Mouse (Mus musculus) hindbrain, embryonic 11.5 days (tissue): ENCODE measurements around the gene Galnt2. TPM values are rescaled to one million over a fixed set of nuclear protein-coding genes. Genes with fewer than 3 reads are reported as not detected.

Experiments used
- ATAC-seq: fragments of 200-750 bp; cut with Nextera tagmentation; 2 replicates; pipeline ENCODE4 v1.8.0; 2017; ENCODE audit warnings: mild to moderate bottlenecking, moderate TSS enrichment, moderate library complexity; ENCODE audit not compliant: low FRiP score
- DNase-seq: peaks from one replicate; pipeline ENCODE4 v3.0.0-alpha.2; 2015; ENCODE audit warnings: low spot score
- H3K27ac ChIP-seq: fragments of 300-500 bp; sonication (generic); 2 replicates; pipeline ENCODE4 v1.5.1; 2014; ENCODE audit warnings: mild to moderate bottlenecking, low read depth, low read length
- H3K27me3 ChIP-seq: fragments of 300-500 bp; sonication (generic); 2 replicates; pipeline ENCODE4 v1.6.1; 2014; ENCODE audit warnings: mild to moderate bottlenecking, low read length, moderate library complexity, mixed read lengths; ENCODE audit not compliant: control insufficient read depth, insufficient read depth
- H3K36me3 ChIP-seq: fragments of 300-500 bp; sonication (generic); 2 replicates; pipeline ENCODE4 v1.6.1; 2014; ENCODE audit warnings: mild to moderate bottlenecking, low read length, moderate library complexity, mixed read lengths; ENCODE audit not compliant: control insufficient read depth, insufficient read depth
- H3K4me1 ChIP-seq: fragments of 300-500 bp; sonication (generic); replicated peaks from 2 replicates; pipeline ENCODE4 v1.6.1; 2014; ENCODE audit warnings: low read length, mixed read lengths; ENCODE audit not compliant: control insufficient read depth, insufficient read depth
- H3K4me2 ChIP-seq: fragments of 300-500 bp; sonication (generic); replicated peaks from 2 replicates; pipeline ENCODE4 v1.6.1; 2014; ENCODE audit warnings: mild to moderate bottlenecking, low read depth, low read length
- H3K4me3 ChIP-seq: fragments of 300-500 bp; sonication (generic); 2 replicates; pipeline ENCODE4 v1.5.1; 2014; ENCODE audit warnings: low read depth, low read length
- H3K9ac ChIP-seq: fragments of 300-500 bp; sonication (generic); 2 replicates; pipeline ENCODE4 v1.6.1; 2014; ENCODE audit warnings: low read depth, low read length
- H3K9me3 ChIP-seq: fragments of 300-500 bp; sonication (generic); 2 replicates; pipeline ENCODE4 v1.6.1; 2016; ENCODE audit warnings: low read length; ENCODE audit not compliant: control insufficient read depth
- WGBS: fragments of 180-500 bp; shearing (Covaris S2); extraction: QIAGEN DNeasy Blood & Tissue Kit; methylation state at CpG from one replicate; pipeline ENCODE4 v1.1.7; 2014; 5-methylcytosine and 5-hydroxymethylcytosine counted together
- polyA plus RNA-seq: library from polyadenylated mRNA; unstranded; fragments of >200 nt; fragmentation: Nextera tagmentation; extraction: Ambion mirVana; gene quantifications from 2 replicates; pipeline ENCODE4 v1.2.1, GENCODE M21; 2014

Galnt2 gene
- polyA plus RNA-seq, 1 experiment from 2014 or later = 47.0 TPM

DNA sequence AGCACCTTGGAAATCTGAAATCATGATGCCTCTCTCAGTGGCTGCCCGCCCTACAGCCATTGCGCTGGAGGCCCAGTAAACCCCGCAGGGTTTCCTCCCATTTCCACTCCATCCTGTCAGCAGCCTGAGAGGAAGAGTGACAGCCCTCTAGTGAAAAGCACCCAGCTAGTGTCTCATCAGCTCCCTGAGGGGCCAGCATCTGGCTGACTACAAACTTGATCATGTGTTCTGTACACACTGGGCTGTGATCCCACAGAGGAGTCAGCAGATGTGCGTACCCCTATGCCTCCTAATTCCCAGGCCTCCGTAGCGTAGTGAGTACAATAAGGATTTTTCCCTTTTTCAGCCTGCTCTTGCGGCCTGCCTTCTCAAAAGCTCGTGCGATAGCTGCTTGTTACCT lies 25.6 kb downstream of the Galnt2 start:
- Histone ChIP-seq H3K27ac (no peak overlapping the region), H3K4me3 (no peak overlapping the region), H3K4me2 (no peak overlapping the region), H3K9ac (no peak overlapping the region), H3K36me3 (no peaks in the 10 kb centered on the region), H3K27me3 (no peaks in the 10 kb centered on the region), H3K4me1 (peaks cover 10% of the 10 kb centered on the region; the same call in 1 of the 2 replicates), H3K9me3 (no peaks in the 10 kb centered on the region)
- DNase-seq (no peak), ATAC-seq (no peak)
- 86% methylated on average over 9 of the region's 9 CpGs for WGBS

DNA sequence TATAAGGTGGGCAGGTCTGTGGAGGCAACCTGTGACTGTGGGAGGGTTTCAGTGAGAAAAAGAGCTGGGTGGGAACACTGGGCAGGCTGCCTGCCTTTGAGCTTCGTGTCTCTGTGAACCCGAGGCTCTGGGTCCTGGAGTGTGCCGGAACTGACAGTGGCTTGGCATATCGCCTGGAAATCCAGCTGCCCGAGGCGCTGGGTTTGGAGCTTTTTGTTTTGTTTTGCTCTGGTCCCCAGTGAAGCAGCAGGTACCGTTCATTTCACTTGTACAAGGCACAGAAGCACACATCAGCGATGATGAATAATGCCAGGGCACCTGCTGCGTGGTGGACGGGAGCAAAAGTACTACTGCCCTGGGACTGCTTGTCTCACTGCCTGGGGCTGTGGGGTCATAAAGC lies 26.2 kb downstream of the Galnt2 start:
- Histone ChIP-seq H3K9ac (no peak overlapping the region), H3K27me3 (no peaks in the 10 kb centered on the region), H3K4me1 (peaks cover 10% of the 10 kb centered on the region; the same call in 1 of the 2 replicates), H3K4me2 (no peak overlapping the region), H3K4me3 (no peak overlapping the region), H3K27ac (no peak overlapping the region), H3K36me3 (no peaks in the 10 kb centered on the region), H3K9me3 (no peaks in the 10 kb centered on the region)
- ATAC-seq (no peak), DNase-seq (no peak)
- 84% methylated on average over 10 of the region's 10 CpGs for WGBS

DNA sequence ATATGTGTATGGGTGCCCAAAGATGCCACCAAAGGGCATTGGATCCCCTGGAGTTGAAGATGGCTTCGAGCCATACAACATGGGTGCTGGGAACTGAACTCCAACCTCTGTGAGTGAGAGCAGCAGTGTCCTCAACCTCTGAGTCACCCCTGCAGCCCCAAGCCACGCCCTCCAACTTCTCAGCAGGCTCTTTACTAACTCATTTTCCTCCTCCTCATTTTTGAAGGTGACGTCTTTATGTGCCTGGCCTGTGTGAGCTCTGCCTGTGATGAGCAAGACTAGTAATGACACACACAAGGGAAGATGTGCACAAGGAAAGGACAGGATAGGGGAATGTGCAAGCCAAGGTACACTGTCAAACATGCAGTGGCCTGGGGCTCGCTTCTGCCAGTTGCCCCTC lies 28.0 kb downstream of the Galnt2 start:
- H3K27ac ChIP-seq = no peak overlapping the region
- H3K27me3 ChIP-seq = no peaks in the 10 kb centered on the region
- H3K9ac ChIP-seq = no peak overlapping the region
- H3K4me1 ChIP-seq = peaks cover 17% of the 10 kb centered on the region
- no peaks in the 10 kb centered on the region for H3K36me3 ChIP-seq
- no peak overlapping the region for H3K4me2 ChIP-seq
- DNase-seq (no peak), ATAC-seq (no peak)
- no peaks in the 10 kb centered on the region for H3K9me3 ChIP-seq
- 89% methylated on average over 4 of the region's 4 CpGs for WGBS
- no peak overlapping the region for H3K4me3 ChIP-seq

DNA sequence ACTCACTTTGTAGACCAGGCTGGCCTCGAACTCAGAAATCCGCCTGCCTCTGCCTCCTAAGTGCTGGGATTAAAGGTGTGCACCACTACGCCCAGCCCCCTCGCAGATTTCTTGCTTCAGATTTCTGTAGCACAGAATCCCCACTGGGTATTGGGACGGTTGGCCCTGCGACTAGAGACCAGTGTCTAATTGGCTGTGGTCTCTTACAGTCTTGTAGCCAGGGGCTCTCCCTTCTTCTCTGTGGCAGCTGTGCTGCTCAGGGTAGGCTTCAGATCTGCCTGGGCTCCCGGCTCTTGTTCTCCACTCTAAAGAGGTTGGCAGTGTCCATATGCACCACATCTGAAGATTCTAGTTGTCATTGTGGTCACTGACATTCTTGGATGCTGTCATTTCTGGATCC lies 28.7 kb downstream of the Galnt2 start:
- Histone ChIP-seq H3K4me3 (no peak overlapping the region), H3K9ac (no peak overlapping the region), H3K27ac (no peak overlapping the region), H3K4me2 (no peak overlapping the region), H3K9me3 (no peaks in the 10 kb centered on the region), H3K4me1 (peaks cover 17% of the 10 kb centered on the region), H3K27me3 (no peaks in the 10 kb centered on the region), H3K36me3 (no peaks in the 10 kb centered on the region)
- no peak for ATAC-seq
- DNase-seq = no peak
- WGBS = 71% methylated on average over 6 of the region's 7 CpGs

DNA sequence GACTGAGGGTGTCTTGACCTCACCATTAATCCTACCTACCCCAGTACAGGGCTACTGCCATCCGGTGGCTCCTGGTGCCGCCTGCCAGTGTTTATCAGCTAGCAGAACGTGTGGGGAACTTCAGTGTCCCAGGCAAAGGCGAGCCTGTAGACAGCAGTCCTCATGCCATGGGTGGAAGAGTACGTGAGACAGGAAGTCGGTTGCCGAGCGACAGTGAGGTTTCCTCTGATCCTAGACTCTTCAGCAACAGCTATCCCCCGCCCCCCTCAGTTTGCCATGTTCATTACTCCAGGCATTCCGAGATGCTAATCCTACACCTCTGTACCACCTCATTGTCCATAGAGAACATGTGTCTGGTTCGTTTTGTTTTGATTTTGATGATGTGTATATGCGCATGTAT lies 29.2 kb downstream of the Galnt2 start:
- Histone ChIP-seq H3K27me3 (no peaks in the 10 kb centered on the region), H3K9ac (no peak overlapping the region), H3K9me3 (no peaks in the 10 kb centered on the region), H3K36me3 (no peaks in the 10 kb centered on the region), H3K4me2 (no peak overlapping the region), H3K27ac (no peak overlapping the region), H3K4me1 (peaks cover 17% of the 10 kb centered on the region), H3K4me3 (no peak overlapping the region)
- WGBS = 73% methylated on average over 12 of the region's 12 CpGs
- DNase-seq (no peak), ATAC-seq (no peak)

DNA sequence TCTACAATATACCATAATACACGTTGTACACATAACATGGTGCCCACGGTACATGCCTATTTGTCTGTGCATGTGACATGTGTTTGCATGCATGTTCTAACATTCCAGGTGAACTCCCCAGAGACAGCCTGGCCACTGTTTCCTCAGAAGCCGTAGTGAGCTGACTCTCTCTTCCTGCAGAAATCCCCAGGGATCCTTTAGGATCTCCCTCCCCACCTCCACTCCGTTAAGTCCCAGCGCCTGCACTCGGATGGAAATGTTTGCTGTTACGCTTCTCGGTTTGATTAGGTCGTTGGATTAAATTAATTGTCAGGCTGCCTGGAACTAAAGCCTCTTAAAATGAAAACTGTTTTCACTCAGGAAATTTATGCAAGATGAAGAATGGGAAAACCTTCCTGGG lies 31.9 kb downstream of the Galnt2 start:
- whole genome bisulfite sequencing = 67% methylated on average over 9 of the region's 9 CpGs
- Histone ChIP-seq H3K36me3 (no peaks in the 10 kb centered on the region), H3K27me3 (no peaks in the 10 kb centered on the region), H3K9me3 (no peaks in the 10 kb centered on the region), H3K4me1 (peaks cover 14% of the 10 kb centered on the region), H3K27ac (no peak overlapping the region), H3K9ac (no peak overlapping the region), H3K4me3 (no peak overlapping the region), H3K4me2 (no peak overlapping the region)
- ATAC-seq (no peak), DNase-seq (no peak)

DNA sequence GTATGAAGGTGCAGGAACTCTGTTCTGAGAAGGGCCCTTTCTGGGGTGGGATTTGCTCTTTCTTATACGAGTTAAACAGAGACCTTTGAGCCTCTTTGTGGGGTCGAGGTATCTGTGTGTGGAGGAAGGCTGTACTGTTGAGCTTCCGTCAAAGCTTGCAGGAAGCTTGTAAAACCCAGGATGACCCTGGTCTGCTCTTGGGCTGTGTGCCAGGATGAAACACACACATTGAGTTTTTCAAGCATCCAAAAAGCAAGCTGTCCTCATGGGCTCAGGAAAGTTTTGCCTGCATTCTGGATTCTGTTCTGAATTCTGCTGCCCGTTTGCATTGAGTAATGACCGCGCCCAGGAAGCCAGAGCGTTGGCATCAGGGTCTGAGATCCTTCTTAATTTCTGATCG lies 32.8 kb downstream of the Galnt2 start:
- Histone ChIP-seq H3K4me2 (no peak overlapping the region), H3K9ac (no peak overlapping the region), H3K36me3 (no peaks in the 10 kb centered on the region), H3K27me3 (no peaks in the 10 kb centered on the region), H3K9me3 (no peaks in the 10 kb centered on the region), H3K4me1 (peaks cover 14% of the 10 kb centered on the region), H3K4me3 (no peak overlapping the region), H3K27ac (no peak overlapping the region)
- WGBS = 93% methylated on average over 8 of the region's 8 CpGs
- ATAC-seq (no peak), DNase-seq (no peak)

DNA sequence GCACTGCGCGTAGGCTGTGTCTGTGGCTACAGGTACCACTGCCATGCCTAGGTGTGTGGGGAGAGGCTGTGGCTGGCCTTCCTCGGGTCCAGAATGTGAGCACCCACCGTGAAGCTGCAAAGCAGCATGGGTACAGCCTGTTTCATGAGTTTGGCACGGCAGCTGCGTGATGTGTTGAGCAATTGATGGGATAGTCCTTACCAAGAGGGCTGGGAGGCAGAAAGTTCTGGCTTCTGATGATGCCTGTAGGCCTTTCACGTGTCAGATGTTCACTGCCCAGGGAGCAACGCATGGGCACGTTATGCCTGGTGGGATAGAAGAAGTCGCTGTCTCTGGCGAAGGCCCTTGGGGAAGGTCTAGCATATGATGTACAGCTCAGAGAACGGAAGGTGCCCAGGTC lies 33.5 kb downstream of the Galnt2 start:
- Histone ChIP-seq H3K9me3 (no peaks in the 10 kb centered on the region), H3K27ac (no peak overlapping the region), H3K4me3 (no peak overlapping the region), H3K4me2 (no peak overlapping the region), H3K36me3 (no peaks in the 10 kb centered on the region), H3K27me3 (no peaks in the 10 kb centered on the region), H3K9ac (no peak overlapping the region), H3K4me1 (peaks cover 14% of the 10 kb centered on the region)
- ATAC-seq (no peak), DNase-seq (no peak)
- WGBS = 94% methylated on average over 12 of the region's 12 CpGs

DNA sequence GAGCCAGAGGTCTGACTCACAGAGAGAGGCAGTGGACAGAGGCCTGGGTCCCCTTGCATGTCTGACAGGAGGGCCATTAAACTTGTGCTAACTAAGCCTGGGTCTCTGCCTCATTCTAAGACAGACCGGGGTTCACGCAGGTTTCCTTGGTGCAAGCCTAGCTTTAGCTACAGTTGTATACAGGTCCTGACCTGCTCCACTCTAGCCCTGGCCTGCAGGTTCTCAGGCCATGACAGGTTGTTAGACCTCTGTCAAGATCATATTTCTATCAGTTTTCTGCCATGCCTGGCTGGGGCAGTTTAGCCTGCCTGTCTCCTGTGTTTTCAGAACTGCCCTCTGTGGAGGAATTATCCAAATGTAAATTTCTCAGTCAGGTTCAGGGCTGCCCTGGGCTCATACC lies 33.9 kb downstream of the Galnt2 start:
- no peaks in the 10 kb centered on the region for H3K9me3 ChIP-seq
- 100% methylated on average over 2 of the region's 2 CpGs for WGBS
- H3K36me3 ChIP-seq = no peaks in the 10 kb centered on the region
- no peak overlapping the region for H3K27ac ChIP-seq
- H3K9ac ChIP-seq = no peak overlapping the region
- DNase-seq (no peak), ATAC-seq (no peak)
- no peak overlapping the region for H3K4me2 ChIP-seq
- no peak overlapping the region for H3K4me3 ChIP-seq
- peaks cover 12% of the 10 kb centered on the region for H3K4me1 ChIP-seq
- H3K27me3 ChIP-seq = no peaks in the 10 kb centered on the region
